Mouse (Mus musculus) cerebellum, postnatal 25 days (tissue): ENCODE measurements around the gene Tmem104.

Source experiments
- DNase-seq, 2 experiments: peaks; one replicate each; pipeline ENCODE4 v3.0.0; 2021; ENCODE audit warnings: mixed read lengths in 2 of 2

The Tmem104 gene

GRCm38 (mm10) chr11:115283891-115284620 lies 96.8 kb downstream of the Tmem104 start:
- DNase-seq = no peak

GRCm38 (mm10) chr11:115285282-115285681 lies 98.0 kb downstream of the Tmem104 start:
- no peak for DNase-seq

- DNase-seq = no peak
Observed at GRCm38 (mm10) chr11:115286201-115286993, 99.1 kb downstream of the Tmem104 start.

- peak in 1 of 2 experiments; percentile 11 for DNase-seq
Observed at GRCm38 (mm10) chr11:115287386-115287785, 100.1 kb downstream of the Tmem104 start.

GRCm38 (mm10) chr11:115288305-115288704 lies 101.0 kb downstream of the Tmem104 start:
- no peak for DNase-seq

- peak in 1 of 2 experiments; percentile 15 for DNase-seq
Observed at GRCm38 (mm10) chr11:115289885-115290284, 102.6 kb downstream of the Tmem104 start.

GRCm38 (mm10) chr11:115290314-115290713 lies 103.0 kb downstream of the Tmem104 start:
- no peak for DNase-seq

GRCm38 (mm10) chr11:115290919-115291318 lies 103.6 kb downstream of the Tmem104 start:
- DNase-seq = no peak

GRCm38 (mm10) chr11:115291503-115291902 lies 104.2 kb downstream of the Tmem104 start:
- DNase-seq = peak in 1 of 2 experiments; percentile 12

GRCm38 (mm10) chr11:115292631-115293375 lies 105.5 kb downstream of the Tmem104 start:
- DNase-seq = no peak

GRCm38 (mm10) chr11:115295939-115296338 lies 108.7 kb downstream of the Tmem104 start:
- DNase-seq = no peak
